Mouse (Mus musculus) stomach, postnatal 0 days (tissue): ENCODE data around the gene Zfp658.

Experiments used
- CTCF ChIP-seq: IDR thresholded peaks from 2 replicates; pipeline ENCODE4 v1.5.1; 2016; ENCODE audit warnings: antibody characterized with exemption, low read depth, mild to moderate bottlenecking, moderate library complexity
- EP300 ChIP-seq: optimal IDR thresholded peaks from 2 replicates; pipeline ENCODE3; 2016; ENCODE audit warnings: antibody characterized with exemption

DNA sequence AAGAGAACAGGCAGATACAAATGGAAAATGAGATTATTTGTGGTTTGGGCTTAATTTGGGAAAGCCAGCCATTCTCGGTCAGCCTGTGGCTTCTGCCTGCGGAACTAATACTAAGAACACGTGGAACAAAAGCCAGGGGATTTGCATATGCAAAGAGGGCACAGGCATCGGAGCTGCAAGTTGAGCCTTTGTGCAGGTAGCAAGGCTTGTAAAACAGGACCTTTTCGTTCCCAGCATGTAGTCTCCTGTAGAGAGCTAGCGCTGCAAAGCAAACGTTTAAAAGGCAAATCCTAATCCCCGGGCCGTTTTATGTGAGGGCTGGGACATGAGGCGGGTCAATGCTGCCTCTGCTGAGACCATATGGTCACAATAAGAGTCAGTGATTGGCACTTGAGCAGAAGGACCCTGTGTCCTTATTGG lies 605 bp downstream of the Zfp658 start:
- TF ChIP-seq CTCF, result no peak
- no peak for TF ChIP-seq EP300
